Mouse (Mus musculus) cerebellum, adult 2 months (tissue): ENCODE measurements around the gene Sell.

Experiments
- CTCF ChIP-seq: fragments of 200-500 bp; IDR thresholded peaks from 2 replicates; pipeline ENCODE4 v1.5.1; 2011; ENCODE audit warnings: low read depth, mild to moderate bottlenecking, control low read depth, low read length, moderate library complexity, borderline replicate concordance; ENCODE audit not compliant: insufficient read depth
- POLR2A ChIP-seq: fragments of 200-500 bp; IDR thresholded peaks from 2 replicates; pipeline ENCODE4 v1.6.1; 2011; ENCODE audit warnings: low read length, control low read depth, borderline replicate concordance; ENCODE audit not compliant: insufficient read depth

DNA sequence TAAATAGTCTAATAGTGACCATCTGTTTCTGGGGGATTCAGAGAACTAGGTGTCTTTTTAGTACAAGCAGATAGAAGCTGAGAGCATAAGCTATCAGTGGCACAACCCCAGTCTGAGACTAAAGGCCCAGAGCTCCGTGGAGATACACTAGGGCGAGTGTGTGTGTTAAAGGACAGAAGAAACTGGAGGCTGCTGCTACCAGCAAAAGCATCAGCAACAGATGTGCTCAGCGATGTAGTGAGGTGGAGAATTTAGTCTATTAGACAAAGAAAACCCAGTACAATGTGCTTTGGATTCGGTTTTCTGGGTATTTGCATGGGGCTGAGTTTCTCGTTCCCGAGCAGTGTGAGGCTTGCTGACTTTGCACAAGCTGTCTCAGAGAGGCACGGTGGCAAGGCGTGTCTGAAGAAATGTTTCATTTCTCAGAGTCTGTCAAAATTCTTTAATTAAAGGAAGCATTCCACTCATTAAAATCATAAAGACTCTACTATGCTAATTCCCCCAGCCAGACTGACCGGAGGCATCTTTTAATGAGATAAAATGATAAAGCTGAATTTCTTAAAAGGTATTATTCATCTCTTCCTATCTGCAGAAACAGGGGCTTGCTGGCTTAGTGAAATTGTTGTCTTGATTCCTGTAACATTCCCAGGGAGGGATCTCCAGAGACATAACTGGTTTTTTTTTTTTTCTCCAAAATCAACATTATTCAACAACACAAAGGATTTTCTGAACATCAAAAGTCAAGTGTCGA, 21.2 kb upstream of the Sell start:
- TF ChIP-seq CTCF (no peak), POLR2A (no peak)
